Mouse (Mus musculus): ENCODE measurements around the gene Gpd2.

Gene Gpd2

DNA sequence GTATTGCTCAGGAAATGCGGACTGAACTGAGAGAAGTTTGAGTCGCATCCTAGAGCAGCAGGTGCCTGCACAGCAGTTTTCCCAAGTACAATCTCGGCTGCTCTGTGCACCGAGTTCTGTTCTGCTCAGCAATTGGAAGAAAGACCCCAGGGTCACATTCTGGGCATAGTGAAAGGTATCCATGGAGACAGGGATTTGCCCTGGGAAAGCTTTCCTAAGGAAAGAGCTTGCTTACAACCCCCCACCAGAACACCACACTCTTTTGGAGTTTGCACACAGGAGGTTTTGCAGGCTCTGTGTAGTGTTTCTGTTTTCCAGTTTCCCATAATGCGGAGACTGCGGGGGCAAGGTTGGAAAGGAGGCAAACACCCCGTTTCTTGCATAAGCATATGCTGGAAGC lies 150.4 kb downstream of the Gpd2 start:
- ATAC-seq (ENCODE audit: low TSS enrichment) = peak; percentile 95

DNA sequence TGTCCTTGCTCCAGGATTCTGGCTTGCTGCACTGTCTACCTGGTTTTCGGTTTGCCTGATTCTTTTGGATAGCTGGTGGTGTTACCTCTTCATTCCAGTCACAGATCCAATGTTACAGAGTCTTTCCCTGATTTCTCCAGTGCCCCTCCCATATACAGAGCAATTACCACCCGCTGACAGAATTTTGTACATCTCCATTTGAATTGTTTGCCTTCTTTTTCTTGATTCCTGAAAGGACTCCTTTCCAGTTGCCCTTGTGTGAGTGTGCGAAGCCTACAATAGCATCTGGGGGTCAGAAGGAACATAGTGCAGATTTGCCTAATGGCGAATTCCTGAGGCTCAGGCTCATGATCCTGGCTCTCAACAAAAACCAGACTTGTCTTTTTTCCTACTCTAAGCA lies 157.6 kb downstream of the Gpd2 start:
- ATAC-seq (ENCODE audit: low TSS enrichment) = no peak

DNA sequence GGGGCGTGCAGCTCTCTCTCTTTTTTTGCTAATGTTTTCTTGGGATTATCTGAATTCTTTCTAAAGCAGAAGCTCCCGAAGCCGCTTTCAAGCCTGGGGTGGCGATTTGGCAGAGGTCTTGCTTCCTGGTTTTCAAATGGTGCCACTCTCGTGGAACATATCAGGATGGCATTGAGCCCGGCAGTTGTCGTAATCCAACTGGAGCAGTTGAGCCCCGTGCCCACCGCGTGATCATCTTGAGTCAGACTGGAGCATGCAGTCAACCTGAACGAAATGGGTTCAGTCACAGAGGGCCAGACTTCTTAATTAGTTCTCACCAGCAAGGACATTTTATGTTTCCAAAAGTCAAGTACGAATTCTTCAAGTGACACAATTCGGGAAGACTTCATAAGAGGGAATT lies 158.6 kb downstream of the Gpd2 start:
- ATAC-seq (ENCODE audit: low TSS enrichment) = no peak

DNA sequence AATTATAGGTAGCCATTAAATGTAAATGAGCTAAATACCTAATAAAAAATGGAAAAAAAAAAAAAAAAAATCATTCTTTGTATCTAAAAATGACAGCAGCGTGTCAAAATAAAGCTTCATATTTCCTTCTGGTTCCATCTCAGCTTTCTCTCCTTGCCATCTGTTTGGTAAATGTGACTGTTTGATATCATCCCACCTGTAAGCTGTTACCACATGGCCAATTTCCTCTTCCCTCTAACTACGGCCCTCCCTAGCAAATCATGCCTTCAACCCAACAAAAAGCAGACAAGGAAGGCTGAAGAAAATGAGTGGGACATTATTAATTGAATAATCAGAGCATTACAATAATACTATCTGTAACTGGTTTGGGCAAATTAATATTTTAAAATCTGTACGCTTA lies 160.3 kb downstream of the Gpd2 start:
- no peak for ATAC-seq (ENCODE audit: low TSS enrichment)

DNA sequence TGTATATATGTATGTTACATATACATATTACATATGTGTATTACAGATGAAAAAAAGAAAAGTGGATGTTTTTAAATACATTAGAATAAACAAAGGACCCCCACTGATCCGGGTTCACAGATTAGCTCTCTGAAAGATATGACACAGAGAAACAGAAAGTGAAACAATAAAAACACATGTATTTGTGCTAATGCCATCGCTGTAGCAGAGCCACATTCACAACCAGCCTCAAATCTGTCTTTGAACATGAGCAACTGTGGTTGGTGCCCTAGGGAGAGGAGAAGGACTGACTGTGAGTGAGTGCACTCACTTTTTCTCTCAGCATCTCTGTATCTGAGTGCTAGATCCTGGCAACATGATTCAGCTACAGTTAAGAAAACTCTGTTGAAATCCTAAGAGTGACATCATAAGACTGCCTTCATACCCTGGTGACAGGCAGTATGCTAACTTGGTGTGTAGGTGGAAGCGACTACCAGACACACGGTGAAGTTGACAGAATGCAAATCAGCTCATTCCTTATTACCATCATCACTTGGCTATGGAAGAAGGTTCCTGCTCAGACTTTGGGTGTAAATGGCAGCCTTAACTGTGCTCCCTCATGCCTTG lies 170.1 kb downstream of the Gpd2 start:
- ATAC-seq (ENCODE audit: low TSS enrichment) = peak; percentile 91

DNA sequence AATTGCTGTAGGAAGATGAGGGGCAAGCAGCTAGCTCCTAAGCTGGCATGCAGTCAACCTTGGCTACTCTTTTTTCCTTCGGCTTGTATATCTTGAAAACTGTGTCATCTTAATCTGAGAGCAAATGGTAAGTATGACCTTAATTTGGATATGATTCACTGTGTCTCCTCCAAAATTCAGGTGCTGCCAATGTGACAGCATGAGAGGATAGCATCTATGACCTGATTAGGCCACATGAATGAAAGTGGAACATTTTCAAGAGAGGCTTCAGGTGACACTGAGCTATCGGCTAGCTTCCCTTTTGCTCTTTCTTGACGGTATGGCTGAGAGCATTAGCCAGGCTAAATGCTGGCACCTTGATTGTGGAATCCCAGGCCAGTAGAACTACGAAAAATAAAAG lies 171.0 kb downstream of the Gpd2 start:
- no peak for ATAC-seq (ENCODE audit: low TSS enrichment)

DNA sequence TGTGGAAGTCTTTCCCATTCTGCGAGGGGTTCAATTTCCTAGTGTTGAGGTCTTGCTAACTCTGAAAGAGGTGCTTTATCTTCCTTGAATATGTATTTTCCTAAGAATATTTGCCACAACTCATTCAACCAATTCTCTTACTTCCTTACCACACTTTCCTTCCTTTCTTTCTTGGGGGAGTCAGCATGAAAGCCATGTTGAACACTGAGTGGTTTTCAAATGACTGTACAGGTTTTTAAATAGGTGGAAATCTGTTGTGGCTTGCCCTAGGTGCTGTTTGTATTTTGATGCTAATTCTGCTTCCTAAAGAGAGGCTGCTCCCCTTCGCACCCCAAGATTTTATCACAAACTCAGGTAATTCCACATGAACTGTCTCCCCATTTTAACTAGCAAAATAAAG lies 174.1 kb downstream of the Gpd2 start:
- no peak for ATAC-seq (ENCODE audit: low TSS enrichment)

DNA sequence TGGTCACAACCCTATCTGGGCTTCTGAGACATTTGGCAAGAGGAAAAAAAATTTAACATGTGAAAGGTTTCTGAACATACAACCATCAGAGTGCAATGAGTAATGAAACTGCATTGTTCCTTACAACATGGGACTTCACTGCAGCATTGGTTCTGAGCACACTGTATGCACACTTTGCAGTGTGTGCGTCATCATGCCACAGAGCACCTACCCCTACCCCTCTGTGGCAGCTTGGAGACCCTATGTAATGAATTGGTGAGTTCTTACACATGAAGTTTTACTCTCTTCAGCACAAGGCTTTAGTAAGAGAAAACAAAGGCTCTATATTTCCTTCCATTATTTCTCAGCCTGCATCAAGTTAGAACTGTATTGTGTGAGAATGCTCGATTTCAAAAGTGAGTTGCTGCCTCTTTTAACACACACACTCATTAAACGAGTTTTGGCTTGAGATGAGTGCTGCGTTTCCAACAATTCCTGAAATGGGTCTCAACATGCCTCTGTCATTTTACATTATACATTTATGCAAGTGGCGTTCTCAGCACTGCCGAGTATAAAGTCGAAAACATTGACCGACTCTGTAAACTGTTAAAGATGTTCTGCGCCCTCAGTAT lies 177.2 kb downstream of the Gpd2 start:
- no peak for ATAC-seq (ENCODE audit: low TSS enrichment)

DNA sequence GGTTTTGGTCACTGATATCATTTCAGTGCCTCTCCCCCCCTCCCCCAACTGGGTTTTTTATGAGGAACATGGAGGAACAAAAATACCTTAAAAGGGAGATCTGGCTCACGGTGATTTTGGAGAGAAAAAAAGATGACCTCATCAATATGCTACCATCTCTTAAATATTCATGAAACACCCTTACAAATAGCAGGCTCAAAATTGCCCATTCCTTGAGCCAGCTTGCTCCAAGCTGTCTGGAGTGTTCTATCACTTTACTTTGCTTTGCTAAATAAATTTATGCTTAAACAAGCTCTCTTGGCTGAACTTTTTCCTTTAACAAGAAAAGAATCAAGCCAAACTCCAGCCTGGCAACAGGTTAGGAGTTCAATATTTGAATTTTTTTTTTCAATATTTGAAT lies 179.3 kb downstream of the Gpd2 start:
- no peak for ATAC-seq (ENCODE audit: low TSS enrichment)

All from frontal cortex, adult (tissue).